Mouse (Mus musculus): ENCODE data around the gene Adh4. TPM values are rescaled to one million over a fixed set of nuclear protein-coding genes. Genes with fewer than 3 reads are reported as not detected.
A peak's percentile ranks its signal among the peaks of the same experiment; 100 is the strongest.

Adh4 gene
- polyA plus RNA-seq, 1 experiment from 2014 or later, result not detected

- WGBS, result 77% methylated on average over 12 of the region's 12 CpGs
- Histone ChIP-seq H3K27ac (replicated peaks; ENCODE audit: low read depth, low read length) (no peak overlapping the region), H3K9me3 (replicated peaks; ENCODE audit: control insufficient read depth, low read length) (no peaks in the 10 kb centered on the region), H3K36me3 (replicated peaks; ENCODE audit: control insufficient read depth, insufficient read depth, low read depth, low read length) (no peaks in the 10 kb centered on the region; the same call in none of the 2 replicates), H3K27me3 (ENCODE audit: control insufficient read depth, insufficient read depth, low read length) (no peaks in the 10 kb centered on the region), H3K4me3 (ENCODE audit: low read depth, low read length) (no peak overlapping the region), H3K4me2 (ENCODE audit: low read depth, low read length) (no peak overlapping the region), H3K9ac (replicated peaks; ENCODE audit: low read length) (no peak overlapping the region), H3K4me1 (ENCODE audit: control insufficient read depth, insufficient read depth, low read length) (no peaks in the 10 kb centered on the region)
- DNase-seq (ENCODE audit: low spot score), result no peak
- ATAC-seq (replicated peaks; ENCODE audit: insufficient number of reproducible peaks, low FRiP score, low TSS enrichment, low read depth), result no peak
Measured at GRCm38 (mm10) chr3:138448077-138448860, 33.0 kb downstream of the Adh4 start.

GRCm38 (mm10) chr3:138452169-138452568 is 36.9 kb downstream of the Adh4 start:
- no peak for DNase-seq (ENCODE audit: low spot score)
- Histone ChIP-seq H3K4me1 (ENCODE audit: control insufficient read depth, insufficient read depth, low read length) (no peaks in the 10 kb centered on the region), H3K9ac (replicated peaks; ENCODE audit: low read length) (no peak overlapping the region), H3K27ac (replicated peaks; ENCODE audit: low read depth, low read length) (no peak overlapping the region), H3K4me2 (ENCODE audit: low read depth, low read length) (no peak overlapping the region), H3K9me3 (replicated peaks; ENCODE audit: control insufficient read depth, low read length) (no peaks in the 10 kb centered on the region), H3K27me3 (ENCODE audit: control insufficient read depth, insufficient read depth, low read length) (no peaks in the 10 kb centered on the region), H3K36me3 (replicated peaks; ENCODE audit: control insufficient read depth, insufficient read depth, low read depth, low read length) (no peaks in the 10 kb centered on the region; the same call in none of the 2 replicates), H3K4me3 (ENCODE audit: low read depth, low read length) (no peak overlapping the region)
- ATAC-seq (replicated peaks; ENCODE audit: insufficient number of reproducible peaks, low FRiP score, low TSS enrichment, low read depth), result no peak
- WGBS, result 80% methylated on average over 10 of the region's 10 CpGs

DNA sequence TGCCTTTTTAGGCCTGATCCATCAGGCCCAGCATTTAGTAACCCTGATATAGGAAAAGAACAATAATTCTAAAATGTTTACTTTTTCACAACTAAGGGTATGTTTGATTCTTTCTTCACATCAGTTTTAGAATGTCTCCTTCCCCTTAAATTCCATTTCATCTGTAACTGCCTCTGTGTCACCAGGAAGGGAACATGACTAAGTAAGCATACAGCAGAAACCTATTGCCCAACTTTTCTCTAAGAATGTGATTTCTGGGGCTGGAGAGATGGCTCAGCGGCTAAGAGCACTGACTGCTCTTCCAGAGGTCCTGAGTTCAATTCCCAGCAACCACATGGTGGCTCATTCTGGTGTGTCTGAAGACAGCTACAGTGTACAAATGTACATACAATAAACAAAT is 39.0 kb downstream of the Adh4 start:
- no peak overlapping the region for H3K27ac ChIP-seq (replicated peaks; ENCODE audit: low read depth, low read length)
- H3K4me3 ChIP-seq (ENCODE audit: low read depth, low read length), result no peak overlapping the region
- no peak for DNase-seq (ENCODE audit: low spot score)
- no peak overlapping the region for H3K4me2 ChIP-seq (ENCODE audit: low read depth, low read length)
- H3K9me3 ChIP-seq (replicated peaks; ENCODE audit: control insufficient read depth, low read length), result no peaks in the 10 kb centered on the region
- no peak for ATAC-seq (replicated peaks; ENCODE audit: insufficient number of reproducible peaks, low FRiP score, low TSS enrichment, low read depth)
- WGBS, result 94% methylated on average over 1 of the region's 1 CpGs
- peaks cover 4% of the 10 kb centered on the region for H3K36me3 ChIP-seq (replicated peaks; ENCODE audit: control insufficient read depth, insufficient read depth, low read depth, low read length)
- H3K9ac ChIP-seq (replicated peaks; ENCODE audit: low read length), result no peak overlapping the region
- no peaks in the 10 kb centered on the region for H3K27me3 ChIP-seq (ENCODE audit: control insufficient read depth, insufficient read depth, low read length)
- no peaks in the 10 kb centered on the region for H3K4me1 ChIP-seq (ENCODE audit: control insufficient read depth, insufficient read depth, low read length)

GRCm38 (mm10) chr3:138454711-138455435 is 39.6 kb downstream of the Adh4 start:
- H3K27ac ChIP-seq (replicated peaks; ENCODE audit: low read depth, low read length), result no peak overlapping the region
- no peak overlapping the region for H3K4me3 ChIP-seq (ENCODE audit: low read depth, low read length)
- H3K36me3 ChIP-seq (replicated peaks; ENCODE audit: control insufficient read depth, insufficient read depth, low read depth, low read length), result peaks cover 4% of the 10 kb centered on the region
- no peak overlapping the region for H3K9ac ChIP-seq (replicated peaks; ENCODE audit: low read length)
- no peak overlapping the region for H3K4me2 ChIP-seq (ENCODE audit: low read depth, low read length)
- H3K27me3 ChIP-seq (ENCODE audit: control insufficient read depth, insufficient read depth, low read length), result no peaks in the 10 kb centered on the region
- DNase-seq (ENCODE audit: low spot score) (no peak), ATAC-seq (replicated peaks; ENCODE audit: insufficient number of reproducible peaks, low FRiP score, low TSS enrichment, low read depth) (no peak)
- 90% methylated on average over 13 of the region's 13 CpGs for WGBS
- no peaks in the 10 kb centered on the region for H3K4me1 ChIP-seq (ENCODE audit: control insufficient read depth, insufficient read depth, low read length)
- H3K9me3 ChIP-seq (replicated peaks; ENCODE audit: control insufficient read depth, low read length), result no peaks in the 10 kb centered on the region

DNA sequence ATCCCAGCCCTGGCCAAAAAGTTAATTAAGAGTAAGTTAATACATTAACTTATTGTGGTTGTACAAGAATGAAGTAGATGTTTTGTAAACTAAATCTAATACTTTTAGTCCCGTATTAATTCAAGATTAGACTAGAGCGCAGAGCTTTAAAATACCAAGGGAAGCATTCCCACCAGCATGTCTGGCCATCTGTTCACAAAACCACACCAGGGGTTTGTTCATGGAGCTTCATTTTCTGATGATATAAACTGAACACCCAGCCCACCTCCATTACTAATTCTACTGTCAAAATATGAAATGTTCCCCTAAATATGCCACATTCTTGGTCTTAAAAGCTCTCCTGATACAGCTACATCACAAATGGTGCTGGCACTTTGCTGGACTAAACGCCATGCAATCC is 43.2 kb downstream of the Adh4 start:
- H3K27me3 ChIP-seq (ENCODE audit: control insufficient read depth, insufficient read depth, low read length), result no peaks in the 10 kb centered on the region
- H3K36me3 ChIP-seq (replicated peaks; ENCODE audit: control insufficient read depth, insufficient read depth, low read depth, low read length), result peaks cover 4% of the 10 kb centered on the region
- H3K4me1 ChIP-seq (ENCODE audit: control insufficient read depth, insufficient read depth, low read length), result no peaks in the 10 kb centered on the region
- H3K4me3 ChIP-seq (ENCODE audit: low read depth, low read length), result no peak overlapping the region
- no peak for DNase-seq (ENCODE audit: low spot score)
- no peak overlapping the region for H3K9ac ChIP-seq (replicated peaks; ENCODE audit: low read length)
- WGBS, result 99% methylated on average over 3 of the region's 3 CpGs
- no peaks in the 10 kb centered on the region for H3K9me3 ChIP-seq (replicated peaks; ENCODE audit: control insufficient read depth, low read length)
- no peak overlapping the region for H3K27ac ChIP-seq (replicated peaks; ENCODE audit: low read depth, low read length)
- no peak for ATAC-seq (replicated peaks; ENCODE audit: insufficient number of reproducible peaks, low FRiP score, low TSS enrichment, low read depth)
- H3K4me2 ChIP-seq (ENCODE audit: low read depth, low read length), result no peak overlapping the region

DNA sequence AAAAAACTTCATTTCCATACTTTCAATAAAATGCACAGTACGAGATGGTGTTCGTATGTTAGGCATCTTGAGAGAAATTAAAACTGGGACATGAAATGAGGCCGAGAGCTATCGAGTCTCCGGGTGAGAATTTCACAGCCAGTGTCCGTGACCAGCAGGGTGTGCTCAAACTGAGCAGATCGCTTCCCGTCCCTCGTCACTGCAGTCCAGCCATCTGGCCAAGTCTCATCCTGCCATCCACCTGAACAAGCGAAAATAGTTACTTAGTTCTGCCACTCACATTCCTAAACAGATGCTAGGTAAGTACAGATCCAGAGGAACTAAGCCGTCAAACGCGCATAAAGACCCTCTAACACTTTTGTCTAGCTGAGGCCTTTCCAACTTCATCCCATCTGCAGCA is 45.0 kb downstream of the Adh4 start:
- Histone ChIP-seq H3K27me3 (ENCODE audit: control insufficient read depth, insufficient read depth, low read length) (no peaks in the 10 kb centered on the region), H3K4me2 (ENCODE audit: low read depth, low read length) (no peak overlapping the region), H3K4me1 (ENCODE audit: control insufficient read depth, insufficient read depth, low read length) (no peaks in the 10 kb centered on the region), H3K27ac (replicated peaks; ENCODE audit: low read depth, low read length) (no peak overlapping the region), H3K9me3 (replicated peaks; ENCODE audit: control insufficient read depth, low read length) (no peaks in the 10 kb centered on the region), H3K9ac (replicated peaks; ENCODE audit: low read length) (no peak overlapping the region), H3K4me3 (ENCODE audit: low read depth, low read length) (no peak overlapping the region), H3K36me3 (replicated peaks; ENCODE audit: control insufficient read depth, insufficient read depth, low read depth, low read length) (peaks cover 4% of the 10 kb centered on the region)
- WGBS, result 84% methylated on average over 13 of the region's 13 CpGs
- no peak for ATAC-seq (replicated peaks; ENCODE audit: insufficient number of reproducible peaks, low FRiP score, low TSS enrichment, low read depth)
- DNase-seq (ENCODE audit: low spot score), result no peak

GRCm38 (mm10) chr3:138461832-138462231 is 46.6 kb downstream of the Adh4 start:
- H3K36me3 ChIP-seq (replicated peaks; ENCODE audit: control insufficient read depth, insufficient read depth, low read depth, low read length), result peaks cover 4% of the 10 kb centered on the region

GRCm38 (mm10) chr3:138463137-138463536 is 47.9 kb downstream of the Adh4 start:
- no peaks in the 10 kb centered on the region for H3K27me3 ChIP-seq (ENCODE audit: control insufficient read depth, insufficient read depth, low read length)
- H3K4me1 ChIP-seq (ENCODE audit: control insufficient read depth, insufficient read depth, low read length), result no peaks in the 10 kb centered on the region
- no peaks in the 10 kb centered on the region for H3K9me3 ChIP-seq (replicated peaks; ENCODE audit: control insufficient read depth, low read length)
- no peak overlapping the region for H3K4me3 ChIP-seq (ENCODE audit: low read depth, low read length)
- H3K27ac ChIP-seq (replicated peaks; ENCODE audit: low read depth, low read length), result no peak overlapping the region
- ATAC-seq (replicated peaks; ENCODE audit: insufficient number of reproducible peaks, low FRiP score, low TSS enrichment, low read depth) (no peak), DNase-seq (ENCODE audit: low spot score) (peak; percentile 57)
- no peak overlapping the region for H3K4me2 ChIP-seq (ENCODE audit: low read depth, low read length)
- H3K36me3 ChIP-seq (replicated peaks; ENCODE audit: control insufficient read depth, insufficient read depth, low read depth, low read length), result peaks cover under 1% of the 10 kb centered on the region
- no peak overlapping the region for H3K9ac ChIP-seq (replicated peaks; ENCODE audit: low read length)
- WGBS, result 87% methylated on average over 2 of the region's 2 CpGs

More at GRCm38 (mm10) chr3:138461832-138462231, 46.6 kb downstream of the Adh4 start:
- Histone ChIP-seq H3K9me3 (replicated peaks; ENCODE audit: control insufficient read depth, low read length) (no peaks in the 10 kb centered on the region), H3K4me2 (ENCODE audit: low read depth, low read length) (no peak overlapping the region), H3K4me1 (ENCODE audit: control insufficient read depth, insufficient read depth, low read length) (no peaks in the 10 kb centered on the region), H3K9ac (replicated peaks; ENCODE audit: low read length) (no peak overlapping the region), H3K27me3 (ENCODE audit: control insufficient read depth, insufficient read depth, low read length) (no peaks in the 10 kb centered on the region), H3K27ac (replicated peaks; ENCODE audit: low read depth, low read length) (no peak overlapping the region), H3K4me3 (ENCODE audit: low read depth, low read length) (no peak overlapping the region)
- DNase-seq (ENCODE audit: low spot score), result no peak
- ATAC-seq (replicated peaks; ENCODE audit: insufficient number of reproducible peaks, low FRiP score, low TSS enrichment, low read depth), result no peak
- 99% methylated on average over 3 of the region's 3 CpGs for WGBS

Data from embryonic facial prominence, embryonic 11.5 days (tissue).